Mouse (Mus musculus): Measurements from ENCODE around the gene Baz2a.

DNA sequence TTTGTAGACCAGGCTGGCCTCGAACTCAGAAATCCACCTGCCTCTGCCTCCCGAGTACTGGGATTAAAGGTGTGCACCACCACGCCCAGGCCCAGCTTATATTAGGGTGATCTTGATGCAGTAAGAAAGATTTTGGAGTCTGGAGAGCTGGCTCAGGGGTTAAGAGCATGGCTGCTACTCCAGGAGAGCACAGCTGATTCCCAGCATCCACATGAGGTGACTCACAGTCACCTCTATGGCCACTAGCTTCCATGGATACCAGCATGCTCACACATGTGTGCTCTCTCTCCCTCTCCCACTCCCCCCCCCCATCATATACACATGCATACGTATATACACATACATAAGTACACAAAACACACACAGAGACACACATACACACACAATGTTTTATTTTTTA is 85.9 kb downstream of the Baz2a start:
- TF ChIP-seq CTCF (IDR thresholded peaks at IDR 0.05; ENCODE audit: low read depth, low read length), result no peak
- TF ChIP-seq POLR2A (IDR thresholded peaks at IDR 0.05; ENCODE audit: extremely low read depth, insufficient read depth, low read length), result no peak

Data from liver, adult 2 months (tissue).